Mouse (Mus musculus) adrenal gland, postnatal 14 days (tissue): Measurements from ENCODE around the gene Tusc2. TPM values are rescaled to one million over a fixed set of nuclear protein-coding genes. Genes with fewer than 3 reads are reported as not detected.

Experiments
- DNase-seq: peaks from one replicate; pipeline ENCODE4 v3.0.0; 2021; ENCODE audit warnings: mixed read lengths
- total RNA-seq: library from RNA; stranded (reverse); gene quantifications from 2 replicates; pipeline ENCODE4 v1.2.3, GENCODE M21; 2021

The Tusc2 gene
- total RNA-seq, 1 experiment from 2014 or later, result 32.7 TPM

GRCm38 (mm10) chr9:107611456-107612190 is 48.6 kb downstream of the Tusc2 start:
- DNase-seq, result no peak

- DNase-seq, result peak; percentile 100
These were observed 49.3 kb downstream of the Tusc2 start for GRCm38 (mm10) chr9:107612191-107612944.

- DNase-seq, result peak; percentile 60
These were observed 50.0 kb downstream of the Tusc2 start for GRCm38 (mm10) chr9:107612945-107613569.

- no peak for DNase-seq
These were observed 52.0 kb downstream of the Tusc2 start for GRCm38 (mm10) chr9:107615035-107615434.

Other genes with a start within 250 kb of the Tusc2 start
- 23.1 and 23.9 TPM in 2 replicates for gene Hemk1, start 224.9 kb upstream of the Tusc2 start, total RNA-seq
- 2.3 and 2.8 TPM in 2 replicates for gene 6430571L13Rik, start 222.7 kb upstream of the Tusc2 start, total RNA-seq
- gene Cacna2d2, start 163.6 kb upstream of the Tusc2 start, total RNA-seq, result 5.1 and 6.6 TPM in 2 replicates
- gene Tmem115, start 29.3 kb upstream of the Tusc2 start, total RNA-seq, result 36.1 and 36.9 TPM in 2 replicates
- 14.0 and 17.4 TPM in 2 replicates for gene Cyb561d2, start 21.1 kb upstream of the Tusc2 start, total RNA-seq
- gene Nprl2, start 21.0 kb upstream of the Tusc2 start, total RNA-seq, result 21.5 and 22.2 TPM in 2 replicates
- gene Zmynd10, start 16.0 kb upstream of the Tusc2 start, total RNA-seq, result 0.19 and 0.38 TPM in 2 replicates
- 22.9 and 26.2 TPM in 2 replicates for gene Rassf1, start 11.7 kb upstream of the Tusc2 start, total RNA-seq
- gene Hyal2, start 4.7 kb downstream of the Tusc2 start, total RNA-seq, result 35.0 and 38.9 TPM in 2 replicates
- gene Hyal1, start 13.7 kb downstream of the Tusc2 start, total RNA-seq, result 9.9 and 17.6 TPM in 2 replicates
- gene Naa80, start 15.6 kb downstream of the Tusc2 start, total RNA-seq, result 19.6 and 21.0 TPM in 2 replicates
- 1.4 and 1.6 TPM in 2 replicates for gene Hyal3, start 17.6 kb downstream of the Tusc2 start, total RNA-seq
- gene Ifrd2, start 24.4 kb downstream of the Tusc2 start, total RNA-seq, result 42.1 and 43.1 TPM in 2 replicates
- 8.3 and 8.7 TPM in 2 replicates for gene Sema3b, start 46.0 kb downstream of the Tusc2 start, total RNA-seq
- gene Gnai2, start 72.1 kb downstream of the Tusc2 start, total RNA-seq, result 249 and 284 TPM in 2 replicates
- 4.9 and 85.2 TPM in 2 replicates for gene Slc38a3, start 106.3 kb downstream of the Tusc2 start, total RNA-seq
- gene Gnat1, start 116.5 kb downstream of the Tusc2 start, total RNA-seq, result 0.34 and 0.41 TPM in 2 replicates
- 22.8 and 25.9 TPM in 2 replicates for gene Sema3f, start 147.2 kb downstream of the Tusc2 start, total RNA-seq
- 108 and 137 TPM in 2 replicates for gene Rbm5, start 207.7 kb downstream of the Tusc2 start, total RNA-seq